Mouse (Mus musculus) cerebellum, adult 2 months (tissue): ENCODE results near the gene Tenm3.

Source experiments
- CTCF ChIP-seq: fragments of 200-500 bp; IDR thresholded peaks from 2 replicates; pipeline ENCODE4 v1.5.1; 2011; ENCODE audit warnings: low read depth, mild to moderate bottlenecking, control low read depth, low read length, moderate library complexity, borderline replicate concordance; ENCODE audit not compliant: insufficient read depth
- POLR2A ChIP-seq: fragments of 200-500 bp; IDR thresholded peaks from 2 replicates; pipeline ENCODE4 v1.6.1; 2011; ENCODE audit warnings: low read length, control low read depth, borderline replicate concordance; ENCODE audit not compliant: insufficient read depth

DNA sequence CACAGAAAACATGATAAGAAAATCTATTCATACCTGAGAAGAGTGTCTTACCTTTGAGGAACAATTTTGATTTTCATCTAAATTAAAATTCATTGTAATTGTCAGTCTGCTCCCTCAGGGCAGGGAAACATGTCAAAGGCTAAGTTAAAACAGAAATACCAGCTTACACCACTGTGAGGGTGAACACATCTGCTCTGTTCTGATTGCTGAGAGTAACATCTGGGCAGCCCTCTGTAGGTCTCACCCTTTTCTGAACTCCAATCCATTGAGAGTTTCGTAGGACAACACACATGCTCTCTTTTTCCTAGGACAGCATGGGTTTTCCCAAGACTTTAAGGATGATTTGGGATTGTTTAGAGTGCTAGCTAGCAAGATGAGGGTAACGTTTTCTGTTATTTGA, 8.0 kb downstream of the Tenm3 start:
- TF ChIP-seq CTCF: no peak
- TF ChIP-seq POLR2A: no peak
